In the genomic region with DNA sequence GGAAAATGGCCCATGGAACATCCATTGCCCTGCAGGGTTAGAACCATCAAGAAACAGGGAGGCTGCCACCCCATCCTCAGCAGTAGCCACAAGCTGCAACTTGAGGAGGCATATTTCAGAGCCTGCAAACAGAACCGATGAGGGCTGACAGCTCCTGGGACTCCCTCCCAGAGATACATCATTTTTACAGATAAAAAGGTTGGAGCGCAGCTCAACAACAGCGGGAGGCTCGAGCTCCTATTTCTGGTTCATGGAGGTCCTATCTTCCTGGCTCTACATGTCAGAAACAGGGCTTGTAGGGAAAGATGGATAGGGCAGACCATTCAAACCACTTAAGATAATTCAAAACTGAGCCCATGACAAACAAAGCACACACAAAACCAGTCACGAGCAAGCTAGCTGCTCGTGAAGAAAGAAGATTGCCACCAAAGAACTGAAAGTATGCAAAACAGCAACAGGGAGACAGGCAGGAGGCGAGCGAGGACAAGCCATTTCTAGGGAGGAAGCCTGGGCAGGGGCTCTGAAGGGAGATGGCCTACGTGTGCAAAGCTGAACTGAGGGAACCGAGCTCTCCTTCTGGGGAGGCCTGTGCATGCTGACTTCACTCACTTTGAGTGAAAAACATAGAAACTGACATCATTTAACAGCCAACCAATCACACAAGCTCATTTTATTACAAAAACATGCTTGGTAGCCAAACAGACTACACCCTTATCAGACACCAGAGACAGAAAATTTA, we compare ENCODE assay signal across 9 mouse cellular contexts.
DNase-seq lines count a peak whose midpoint lies in the region; ATAC-seq and TF ChIP-seq lines count a peak whose summit lies in the region.
"Had no signal": no experiment of that assay in that cellular context is flagged by ENCODE, and none has a peak within 500 bp of the region (broad histone marks: within the 10 kb centered on the region; RNA-seq: fewer than 3 reads in every experiment).

No protein-coding gene starts in this region.

- no peak for ATAC-seq in lung, embryonic 14.5 days (ENCODE audit: insufficient read depth)
- ATAC-seq in forebrain, embryonic 15.5 days (replicated peaks): no peak

- peak; percentile 21 for DNase-seq in lung, embryonic 14.5 days
- DNase-seq in lung, postnatal 4 days: no peak
- peak; percentile 12 to 30 for DNase-seq in heart, postnatal 14 days
- DNase-seq in skeletal muscle tissue, adult 2 months (ENCODE audit: low read depth, low spot score): peak; percentile 34
- DNase-seq in cerebellum, adult 9-10 months: no peak
- DNase-seq in testis, postnatal 14 days (ENCODE audit: low spot score): no peak
- DNase-seq in left cerebral cortex, postnatal 36 days (ENCODE audit: low spot score in 2 of 2): no peak

- 21% methylated on average over 10 of the region's 10 CpGs for WGBS in lung, embryonic 14.5 days
- 45% methylated on average over 10 of the region's 10 CpGs for WGBS in forebrain, embryonic 15.5 days

- H3K9ac ChIP-seq in lung, embryonic 14.5 days: no peak overlapping the region
- H3K9ac ChIP-seq in forebrain, embryonic 15.5 days (replicated peaks): no peak overlapping the region
- H3K9ac ChIP-seq: liver, embryonic 15.5 days had no signal

- TF ChIP-seq CTCF in lung, embryonic 14.5 days (IDR thresholded peaks at IDR 0.05; ENCODE audit: low read depth): peak; percentile 20; the same call in 1 of the 2 replicates

- no peak overlapping the region; the same call in 1 of the 2 replicates for H3K27ac ChIP-seq in lung, embryonic 14.5 days (ENCODE audit: low read depth)
- peak overlapping the region; percentile 85 for H3K27ac ChIP-seq in forebrain, embryonic 15.5 days (replicated peaks)
- H3K27ac ChIP-seq: liver, embryonic 15.5 days had no signal

- peaks cover 15% of the 10 kb centered on the region for H3K9me3 ChIP-seq in lung, embryonic 14.5 days (ENCODE audit: low read depth, low read length)
- H3K9me3 ChIP-seq in forebrain, embryonic 15.5 days: peaks cover 13% of the 10 kb centered on the region; the same call in 1 of the 2 replicates
- H3K9me3 ChIP-seq: liver, embryonic 15.5 days had no signal

- H3K4me2 ChIP-seq in lung, embryonic 14.5 days: 0 out of 2 replicates have a peak overlapping the region, but pooled peaks have one; percentile 6
- H3K4me2 ChIP-seq in forebrain, embryonic 15.5 days (replicated peaks): no peak overlapping the region
- H3K4me2 ChIP-seq: liver, embryonic 15.5 days had no signal

- H3K4me1 ChIP-seq in lung, embryonic 14.5 days (ENCODE audit: insufficient read depth): peaks cover 7% of the 10 kb centered on the region; the same call in 1 of the 2 replicates
- H3K4me1 ChIP-seq in forebrain, embryonic 15.5 days: peaks cover 30% of the 10 kb centered on the region
- H3K4me1 ChIP-seq: liver, embryonic 15.5 days had no signal

- intact Hi-C loops in heart, postnatal 14 days (cut with DNase I): loop anchor here (5.0 kb wide), 2 partner anchors 42 to 57 kb away; no protein-coding TSS in a partner anchor
- intact Hi-C loops in left cerebral cortex, postnatal 36 days (cut with DNase I): loop anchor here (5.0 kb wide), 1 partner anchor 32 kb away; no protein-coding TSS in a partner anchor

- no peak overlapping the region for H3K4me3 ChIP-seq in lung, embryonic 14.5 days (ENCODE audit: low read depth, low read length)
- H3K4me3 ChIP-seq in forebrain, embryonic 15.5 days: no peak overlapping the region
- H3K4me3 ChIP-seq: liver, embryonic 15.5 days had no signal

- no peaks in the 10 kb centered on the region for H3K36me3 ChIP-seq in lung, embryonic 14.5 days (ENCODE audit: insufficient read depth)
- peaks cover 6% of the 10 kb centered on the region; the same call in 1 of the 2 replicates for H3K36me3 ChIP-seq in forebrain, embryonic 15.5 days
- H3K36me3 ChIP-seq: liver, embryonic 15.5 days had no signal

- H3K27me3 ChIP-seq in lung, embryonic 14.5 days (ENCODE audit: insufficient read depth, low read length): no peaks in the 10 kb centered on the region
- H3K27me3 ChIP-seq in forebrain, embryonic 15.5 days: no peaks in the 10 kb centered on the region

Comparison
In these comparisons a context has a peak if more than half of its experiments do, and no peak if none do; other contexts are left out.
1. DNase-seq: peak in lung, embryonic 14.5 days (single experiment), heart, postnatal 14 days (2 of 2) and skeletal muscle tissue, adult 2 months (single experiment); none in lung, postnatal 4 days (0 of 2), cerebellum, adult 9-10 months (single experiment), testis, postnatal 14 days (single experiment) and left cerebral cortex, postnatal 36 days (0 of 2).